Mouse (Mus musculus): ENCODE results near the gene Tmem236. TPM values are rescaled to one million over a fixed set of nuclear protein-coding genes. Genes with fewer than 3 reads are reported as not detected.
"Not testable (repeated sequence)": the region's sequence is repeated elsewhere in the genome, so short reads cannot be mapped to it uniquely, and the experiment has no call there.

The Tmem236 gene
- polyA plus RNA-seq, 2 experiments from 2014 or later, result not detected

DNA sequence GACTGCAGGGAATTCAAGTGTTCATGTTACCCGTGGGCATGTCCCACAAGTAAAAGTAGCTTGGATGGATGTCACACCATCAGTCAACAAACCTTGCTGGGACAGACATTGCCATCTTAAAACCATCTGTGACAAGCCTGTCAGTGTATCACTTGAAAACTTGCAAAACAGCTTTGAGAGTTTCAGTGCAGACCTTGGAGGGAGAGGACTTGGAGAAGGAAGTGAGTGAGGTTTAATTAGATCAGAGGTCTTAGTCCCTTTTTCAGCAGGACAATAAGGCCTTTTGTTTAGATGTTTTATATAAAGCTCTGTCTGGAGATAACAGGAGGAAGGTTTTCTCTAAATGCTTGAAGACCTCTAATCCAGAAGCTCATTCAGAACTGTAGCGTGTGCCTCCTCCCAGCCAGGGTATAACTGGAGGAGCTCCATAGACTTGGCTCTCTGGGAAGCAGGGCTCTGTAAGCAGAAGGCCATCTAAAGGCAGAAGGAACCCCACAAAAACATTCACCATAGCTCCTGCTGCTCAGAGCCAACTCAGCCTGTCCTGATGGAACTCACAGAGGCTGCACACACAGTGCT is 24.1 kb downstream of the Tmem236 start:
- ATAC-seq, result not testable (repeated sequence)

GRCm38 (mm10) chr2:14199621-14200020 is 25.3 kb downstream of the Tmem236 start:
- ATAC-seq, result no peak

- not testable (repeated sequence) for ATAC-seq
Measured at GRCm38 (mm10) chr2:14200879-14201445, 26.6 kb downstream of the Tmem236 start.

- ATAC-seq, result no peak
Measured at GRCm38 (mm10) chr2:14204308-14204707, 30.0 kb downstream of the Tmem236 start.

DNA sequence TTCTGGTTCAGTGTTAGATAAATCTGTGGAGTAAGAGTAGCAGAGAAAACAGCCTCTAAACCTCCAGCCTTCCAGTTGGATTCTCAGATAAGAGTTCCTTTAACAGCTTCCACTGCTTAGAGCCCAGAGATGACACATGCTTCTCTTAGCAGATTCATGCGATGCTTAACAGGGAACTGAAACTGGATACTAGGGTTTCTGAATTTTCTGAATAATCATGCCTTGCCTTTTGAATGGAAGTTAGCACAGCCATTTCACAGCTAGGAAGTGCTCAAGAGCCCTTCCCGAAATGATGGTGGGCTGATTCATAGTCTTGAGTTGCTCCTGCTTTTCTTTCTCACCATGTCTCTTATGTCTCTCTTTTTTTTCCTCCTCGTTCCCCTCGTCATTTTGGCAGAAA is 32.5 kb downstream of the Tmem236 start:
- ATAC-seq, result no peak

DNA sequence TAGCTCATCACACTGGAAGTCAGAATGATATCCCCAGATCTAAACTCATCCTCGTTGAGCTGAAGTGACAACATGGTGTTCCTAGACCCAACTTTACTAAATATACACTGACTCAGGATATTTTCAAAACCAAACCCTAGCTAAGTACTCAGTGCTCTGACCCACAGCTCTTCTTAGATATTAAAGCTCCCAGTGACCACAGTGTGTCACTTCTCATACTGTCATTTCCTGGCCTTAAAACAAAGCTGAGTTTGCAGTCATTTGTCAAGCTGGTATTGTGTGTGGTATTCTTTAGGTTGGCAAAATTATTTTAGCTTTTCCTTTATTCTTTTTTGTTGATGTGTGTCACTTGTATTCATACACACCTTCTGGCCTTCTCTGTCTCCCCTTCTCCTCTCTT is 36.4 kb downstream of the Tmem236 start:
- ATAC-seq, result no peak

DNA sequence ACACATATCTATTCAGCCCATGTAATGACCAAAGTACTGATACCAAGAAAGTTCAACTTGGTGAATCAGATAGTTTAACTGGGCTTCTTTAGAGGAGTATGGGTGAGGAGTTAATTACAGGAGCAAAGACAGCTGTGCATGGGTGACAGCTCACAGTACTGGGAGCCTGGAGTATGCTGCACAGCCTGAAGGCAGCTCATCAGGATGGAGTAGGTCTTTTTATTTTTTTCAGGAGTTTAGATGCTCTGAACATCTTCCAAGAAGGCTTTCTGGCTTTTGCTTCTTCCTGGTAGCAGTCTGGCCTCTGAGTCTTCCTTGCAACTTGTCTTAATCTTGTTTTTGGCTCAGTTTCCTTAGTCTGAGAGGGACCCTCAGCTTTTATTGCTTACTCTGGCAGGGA is 37.3 kb downstream of the Tmem236 start:
- no peak for ATAC-seq

GRCm38 (mm10) chr2:14214764-14215163 is 40.4 kb downstream of the Tmem236 start:
- ATAC-seq, result no peak

GRCm38 (mm10) chr2:14216653-14217052 is 42.3 kb downstream of the Tmem236 start:
- no peak for ATAC-seq

DNA sequence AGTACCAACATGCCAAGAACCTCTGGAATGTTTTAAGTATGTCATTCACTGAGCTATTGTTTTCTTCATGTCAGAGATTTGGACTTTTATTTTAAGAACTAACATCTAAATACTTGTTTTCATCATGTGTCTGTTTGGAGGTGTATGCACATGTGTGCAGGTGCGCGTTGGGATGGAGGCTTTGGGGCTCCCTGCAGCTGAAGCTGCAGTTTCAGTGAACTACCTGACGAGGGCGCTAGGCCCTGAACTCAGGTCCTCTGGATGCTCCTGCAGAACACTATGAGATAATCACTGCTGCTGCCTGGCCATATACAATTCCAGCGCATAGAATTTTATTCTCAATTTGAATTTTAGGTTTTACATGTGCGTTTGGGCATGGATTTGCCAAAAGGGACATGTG is 43.8 kb downstream of the Tmem236 start:
- ATAC-seq, result no peak

- no peak for ATAC-seq
Measured at GRCm38 (mm10) chr2:14224387-14224786, 50.1 kb downstream of the Tmem236 start.

DNA sequence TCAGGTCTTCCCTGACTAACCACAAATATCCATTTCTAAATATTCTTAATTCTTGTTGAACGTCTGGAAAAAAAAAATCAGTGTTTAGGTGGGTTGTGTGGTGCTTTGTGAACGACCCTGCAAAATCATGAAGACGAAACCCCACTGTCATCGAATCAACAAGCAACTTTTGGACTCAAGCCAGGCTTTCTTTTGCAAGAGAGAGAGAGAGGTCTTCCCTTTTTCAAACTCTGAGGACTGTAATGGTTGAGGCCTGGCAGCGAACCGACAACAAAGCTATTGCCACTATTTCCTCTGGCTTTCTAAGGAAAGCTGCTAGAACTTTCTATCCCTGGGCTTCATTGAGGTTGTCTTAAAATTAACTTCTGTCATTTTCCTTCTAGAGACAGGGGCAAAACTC is 54.2 kb downstream of the Tmem236 start:
- no peak for ATAC-seq

DNA sequence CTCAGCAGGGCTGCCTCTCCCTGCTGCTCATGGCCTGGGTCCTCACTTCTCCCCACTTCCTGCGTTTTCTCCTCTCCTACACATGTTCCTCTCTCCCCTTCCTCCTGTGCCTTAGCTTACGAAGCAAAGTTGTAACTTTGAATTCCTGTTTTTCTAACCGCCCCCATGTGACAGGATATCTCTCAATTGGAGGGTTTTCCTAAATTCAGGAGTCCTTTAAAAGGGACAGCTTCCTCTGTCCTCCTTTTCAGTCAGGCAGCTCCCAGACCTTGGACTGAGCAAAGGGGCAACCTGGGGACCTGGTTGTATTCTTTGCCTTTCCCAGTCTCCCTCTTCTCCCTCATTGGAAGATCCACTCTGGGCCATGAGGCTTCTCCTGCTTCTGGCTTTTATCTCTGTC is 54.8 kb downstream of the Tmem236 start, which contains the start of gene Mrc1:
TSS of gene Mrc1 (plus strand) at position 244 of the 400 bp plus-strand sequence.
- no peak for ATAC-seq

GRCm38 (mm10) chr2:14229979-14230378 is 55.7 kb downstream of the Tmem236 start:
- ATAC-seq, result no peak

- ATAC-seq, result no peak
Measured at GRCm38 (mm10) chr2:14232897-14233296, 58.6 kb downstream of the Tmem236 start.

- no peak for ATAC-seq
Measured at GRCm38 (mm10) chr2:14233983-14234382, 59.7 kb downstream of the Tmem236 start.

DNA sequence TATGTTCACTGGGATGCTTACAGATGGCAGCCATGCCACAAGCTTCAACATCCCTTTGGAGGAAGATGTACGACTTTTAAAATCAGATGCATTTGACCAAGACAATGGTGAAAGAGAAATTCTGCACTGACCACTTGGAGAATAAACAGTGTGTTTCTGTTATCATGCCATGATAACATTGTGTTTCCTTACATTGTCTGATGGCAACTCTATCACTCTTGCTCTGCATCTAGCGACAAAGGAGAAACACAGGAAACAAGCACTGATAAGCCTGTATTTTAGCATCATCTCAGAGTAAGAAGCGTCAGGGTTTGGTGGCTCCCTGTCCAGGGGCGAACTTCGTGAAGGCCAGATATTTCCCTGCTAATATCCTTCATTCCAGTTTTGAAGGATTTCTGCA is 61.0 kb downstream of the Tmem236 start:
- no peak for ATAC-seq

DNA sequence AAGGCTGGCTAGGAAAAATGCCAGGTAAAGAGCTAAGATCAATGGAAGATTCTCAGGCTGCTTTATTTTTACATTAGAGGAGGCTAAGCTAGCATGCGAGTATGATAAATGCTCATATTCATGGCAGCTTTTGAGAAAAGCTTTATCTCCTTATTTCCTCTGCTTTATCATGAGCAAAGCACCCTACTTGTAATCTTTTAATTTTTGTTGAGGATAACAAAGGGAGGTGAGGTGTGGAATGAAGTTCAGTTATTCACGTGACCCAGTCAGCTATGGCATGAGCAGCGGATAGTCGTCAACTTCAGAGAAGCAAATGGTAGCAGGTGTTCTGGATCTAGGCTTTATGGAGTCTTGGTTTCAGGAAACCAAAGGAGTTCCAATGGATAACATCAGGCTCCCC is 62.6 kb downstream of the Tmem236 start:
- no peak for ATAC-seq

- no peak for ATAC-seq
Measured at GRCm38 (mm10) chr2:14237723-14238122, 63.4 kb downstream of the Tmem236 start.

GRCm38 (mm10) chr2:14239151-14239550 is 64.8 kb downstream of the Tmem236 start:
- no peak for ATAC-seq

- peak; percentile 75 for ATAC-seq
Measured at GRCm38 (mm10) chr2:14244157-14244556, 69.8 kb downstream of the Tmem236 start.

GRCm38 (mm10) chr2:14244668-14245067 is 70.3 kb downstream of the Tmem236 start:
- ATAC-seq, result peak; percentile 39

- ATAC-seq, result no peak
Measured at GRCm38 (mm10) chr2:14249839-14250564, 75.7 kb downstream of the Tmem236 start.

GRCm38 (mm10) chr2:14251938-14252337 is 77.6 kb downstream of the Tmem236 start:
- ATAC-seq, result no peak
